Mouse (Mus musculus): ENCODE data around the gene Ctbs.

GRCm38 (mm10) chr3:146410114-146410513, 39.5 kb upstream of the Ctbs start:
- no peak for TF ChIP-seq CTCF (IDR thresholded peaks at IDR 0.05)
- no peak for TF ChIP-seq EP300 (IDR thresholded peaks at IDR 0.05)
